Mouse (Mus musculus) spleen, postnatal 10 days (tissue): ENCODE results near the gene Rps23.

Experiments
- DNase-seq, 2 experiments: peaks; one replicate each; pipeline ENCODE4 v3.0.0; 2021 to 2022; ENCODE audit warnings: low spot score in 2 of 2

The Rps23 gene

GRCm38 (mm10) chr13:90933256-90933655 lies 10.5 kb downstream of the Rps23 start:
- no peak for DNase-seq

GRCm38 (mm10) chr13:90935852-90936251 lies 13.1 kb downstream of the Rps23 start:
- no peak for DNase-seq

GRCm38 (mm10) chr13:90939192-90939591 lies 16.4 kb downstream of the Rps23 start:
- peak; percentile 16 to 54 for DNase-seq

GRCm38 (mm10) chr13:90939600-90939999 lies 16.8 kb downstream of the Rps23 start:
- DNase-seq, result no peak

- DNase-seq, result no peak
Observed at GRCm38 (mm10) chr13:90958894-90959293, 36.1 kb downstream of the Rps23 start.

DNA sequence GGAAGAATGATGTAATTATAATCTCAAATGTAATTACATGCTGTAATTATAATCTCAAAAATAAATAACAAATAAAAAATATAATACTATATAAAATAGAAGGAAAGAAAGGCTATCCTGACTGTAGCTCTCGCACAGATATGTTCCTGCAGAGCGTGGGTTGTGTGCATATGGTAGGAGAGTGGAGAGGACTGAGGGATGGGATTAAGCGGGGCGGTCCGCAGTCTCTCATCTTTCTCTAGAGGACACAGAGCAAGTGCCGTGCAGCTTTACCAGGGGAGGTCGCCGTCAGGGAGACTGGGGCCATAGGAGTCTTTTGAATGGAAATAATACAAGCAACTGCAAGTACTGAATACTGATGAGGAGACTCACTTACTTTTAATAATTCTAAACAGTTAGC lies 37.8 kb downstream of the Rps23 start:
- no peak for DNase-seq

GRCm38 (mm10) chr13:90962836-90963760 lies 40.3 kb downstream of the Rps23 start:
- no peak for DNase-seq

DNA sequence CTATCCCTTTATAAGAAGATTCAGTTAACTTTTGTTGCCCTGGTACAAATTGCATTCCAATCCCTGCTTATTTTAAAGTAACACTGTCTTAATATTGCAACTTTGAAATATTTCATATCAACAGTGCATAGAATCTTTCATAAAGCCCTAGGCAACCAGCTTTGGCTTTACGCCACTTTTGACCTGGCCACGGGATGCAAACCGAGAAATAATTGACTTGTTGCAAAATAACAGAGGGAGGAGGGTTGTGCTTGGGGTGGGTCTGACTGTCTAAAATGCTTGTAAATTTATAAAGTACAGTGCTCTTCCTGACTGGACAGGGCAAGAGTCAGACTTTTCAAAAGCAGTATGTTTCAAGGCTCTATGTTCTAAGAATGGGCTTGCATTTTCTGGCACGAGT lies 41.8 kb downstream of the Rps23 start:
- no peak for DNase-seq

- no peak for DNase-seq
Observed at GRCm38 (mm10) chr13:90965996-90966395, 43.2 kb downstream of the Rps23 start.

- peak; percentile 26 to 81 for DNase-seq
Observed at GRCm38 (mm10) chr13:90967422-90967821, 44.7 kb downstream of the Rps23 start.

GRCm38 (mm10) chr13:90968940-90969339 lies 46.2 kb downstream of the Rps23 start:
- no peak for DNase-seq

DNA sequence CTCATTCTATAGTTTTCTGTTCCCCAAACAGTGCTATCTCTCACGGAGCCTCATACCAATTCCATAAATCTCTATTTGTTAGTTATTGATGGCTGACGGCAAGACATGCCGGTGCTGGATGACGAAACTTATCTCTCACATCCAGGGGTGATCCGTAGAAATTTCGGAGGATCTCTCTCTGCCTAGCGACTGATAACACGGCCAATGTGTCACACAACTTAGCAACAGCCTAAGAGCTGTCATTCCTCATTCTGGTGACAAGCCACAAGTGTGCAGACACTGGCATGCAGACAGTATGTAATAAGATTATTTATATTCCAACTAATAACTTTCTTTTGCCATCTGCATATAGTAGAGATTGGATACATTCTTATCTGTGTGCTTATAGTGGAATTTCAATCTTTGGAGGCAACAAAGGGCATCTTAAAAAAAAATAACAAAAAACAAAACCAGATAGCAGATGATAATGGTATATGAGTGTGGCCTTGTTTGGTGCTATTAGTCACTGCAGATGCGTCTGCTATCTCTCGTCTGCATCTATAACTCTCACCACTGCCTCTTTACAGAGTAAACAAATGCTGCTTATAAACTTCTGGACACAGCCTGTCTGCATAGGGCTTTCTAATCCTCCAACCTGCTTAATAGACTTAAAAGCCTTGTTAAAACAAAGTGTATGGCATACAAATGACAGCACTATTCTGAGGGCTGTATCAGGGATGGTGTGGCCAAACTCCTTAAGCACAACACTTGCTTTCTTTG lies 47.7 kb downstream of the Rps23 start:
- DNase-seq, result no peak

DNA sequence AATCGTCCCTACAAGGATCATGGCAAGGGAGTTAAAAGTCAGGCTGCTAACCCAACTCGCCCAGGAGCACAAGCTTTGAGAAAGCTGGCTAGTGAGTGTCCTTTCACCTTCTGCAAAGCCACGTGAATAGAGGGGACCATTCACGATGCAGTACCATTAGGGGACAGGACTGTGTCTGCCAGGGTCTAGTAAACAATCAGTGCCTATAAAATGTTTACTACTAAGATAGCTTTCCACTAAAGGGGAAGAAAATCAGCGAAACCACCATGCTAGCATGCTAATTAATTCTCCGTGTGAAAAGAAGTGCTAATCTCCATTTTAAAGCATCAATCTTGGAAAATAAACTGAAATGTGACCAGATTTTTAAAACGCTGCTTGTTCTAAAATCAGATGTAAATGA lies 50.7 kb downstream of the Rps23 start:
- no peak for DNase-seq
